Mouse (Mus musculus): ENCODE data around the gene Osbpl2.
"Not testable (repeated sequence)": the region's sequence is repeated elsewhere in the genome, so short reads cannot be mapped to it uniquely, and the experiment has no call there.

The Osbpl2 gene

DNA sequence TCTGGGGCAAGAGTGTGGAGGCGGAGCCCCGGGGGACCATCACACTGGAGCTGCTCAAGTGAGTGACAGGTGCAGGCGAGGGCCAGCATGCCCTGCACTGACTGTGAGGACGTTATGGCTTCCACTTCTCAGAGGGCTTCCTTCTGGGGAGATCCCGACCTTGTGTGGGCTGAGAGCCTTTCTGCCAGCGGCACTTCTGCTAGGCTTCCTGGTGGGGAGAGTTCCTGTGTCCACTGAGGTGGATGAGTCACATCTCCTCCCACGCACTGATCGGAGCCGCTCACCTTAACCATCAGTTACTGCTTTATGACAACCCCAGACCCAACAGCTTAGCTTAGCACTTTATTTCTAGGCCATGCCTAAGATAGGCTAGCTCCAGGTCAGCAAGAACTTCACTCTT lies 29.4 kb downstream of the Osbpl2 start:
- no peak for DNase-seq (ENCODE audit: low read depth in 1 of 2, low spot score in 2 of 2)

DNA sequence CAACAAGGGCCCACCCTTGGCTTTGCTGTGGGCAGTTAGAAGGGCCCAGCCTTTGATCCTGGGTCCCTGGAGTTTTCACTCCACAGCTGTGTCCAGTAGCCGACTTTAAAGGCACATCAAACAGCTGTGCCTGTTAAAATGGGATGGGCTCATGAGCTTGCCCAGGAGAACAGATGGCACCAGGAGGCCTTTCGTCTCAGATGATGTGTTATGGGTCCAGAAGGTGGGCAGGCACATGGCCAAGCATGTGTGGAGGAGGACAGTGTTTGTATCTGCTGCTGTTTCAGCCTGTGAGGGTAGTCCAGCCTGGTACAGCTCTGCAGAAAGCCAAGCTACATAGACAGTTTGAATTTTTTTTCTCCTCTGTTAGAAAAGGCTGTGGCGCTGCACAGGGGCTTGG lies 35.7 kb downstream of the Osbpl2 start:
- DNase-seq (ENCODE audit: low read depth in 1 of 2, low spot score in 2 of 2): no peak

DNA sequence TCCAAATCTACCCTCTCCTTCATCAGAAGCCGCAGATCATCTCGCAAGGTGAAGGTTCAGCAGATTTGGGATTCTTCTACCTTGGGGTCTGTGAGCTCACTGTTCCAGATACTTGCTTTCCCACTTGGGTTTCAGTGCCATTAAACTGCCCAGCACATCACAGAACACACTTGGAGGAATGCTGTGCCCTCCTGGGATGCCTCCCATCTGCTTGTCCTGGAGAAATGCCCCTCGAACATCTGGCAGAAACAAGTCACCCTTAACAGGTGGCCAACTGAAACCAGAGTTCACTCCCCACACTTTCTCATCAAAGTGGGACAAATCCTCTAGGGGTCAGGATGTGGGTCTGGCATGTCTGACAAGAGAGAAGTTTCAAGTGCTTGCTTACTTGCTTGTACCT lies 39.5 kb downstream of the Osbpl2 start:
- DNase-seq (ENCODE audit: low read depth in 1 of 2, low spot score in 2 of 2): no peak

GRCm38 (mm10) chr2:180165855-180166254 lies 46.7 kb downstream of the Osbpl2 start:
- DNase-seq (ENCODE audit: low read depth in 1 of 2, low spot score in 2 of 2): no peak

- DNase-seq (ENCODE audit: low read depth in 1 of 2, low spot score in 2 of 2): no peak
Observed at GRCm38 (mm10) chr2:180166869-180167268, 47.8 kb downstream of the Osbpl2 start.

GRCm38 (mm10) chr2:180170151-180170805 lies 51.2 kb downstream of the Osbpl2 start:
- DNase-seq (ENCODE audit: low read depth in 1 of 2, low spot score in 2 of 2): no peak

DNA sequence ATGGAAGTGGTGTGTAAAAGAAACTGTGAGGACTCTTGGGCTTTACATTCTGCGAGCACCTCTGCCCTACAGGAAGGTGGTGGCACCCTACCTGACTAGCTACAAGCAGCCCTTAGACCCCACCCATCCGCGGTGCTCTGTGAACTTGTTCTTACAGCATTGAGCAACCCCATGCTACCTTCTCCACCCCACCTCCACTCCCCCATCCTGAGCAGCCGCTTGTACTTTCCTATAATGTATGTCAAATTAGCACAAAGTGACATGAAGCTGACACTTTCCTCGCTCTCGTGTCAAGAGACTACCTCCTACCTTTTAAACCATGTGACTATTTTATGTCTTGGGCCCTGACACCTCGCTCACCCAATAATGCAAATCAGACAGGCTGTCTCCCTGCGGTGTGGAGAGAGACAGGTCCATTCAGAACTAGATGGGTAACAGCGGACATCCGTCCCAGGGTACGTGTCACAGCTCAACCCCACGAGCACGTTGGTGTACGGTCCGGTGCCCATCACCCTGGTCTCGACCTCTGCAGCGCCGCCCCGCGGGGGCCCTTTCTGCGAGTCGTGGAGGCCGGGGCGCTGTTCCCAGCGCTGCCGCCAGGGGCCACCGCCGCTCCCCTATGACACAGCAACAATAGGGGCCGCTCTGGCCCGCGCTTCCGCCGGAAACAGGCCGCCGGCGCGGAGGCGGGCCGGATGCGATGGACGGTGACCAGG lies 51.9 kb downstream of the Osbpl2 start, which contains the start of gene Adrm1:
Gene Adrm1, plus strand, starts transcription at position 680 of the 716 bp plus-strand sequence.
- DNase-seq (ENCODE audit: low read depth in 1 of 2, low spot score in 2 of 2): peak; percentile 94 to 96

DNA sequence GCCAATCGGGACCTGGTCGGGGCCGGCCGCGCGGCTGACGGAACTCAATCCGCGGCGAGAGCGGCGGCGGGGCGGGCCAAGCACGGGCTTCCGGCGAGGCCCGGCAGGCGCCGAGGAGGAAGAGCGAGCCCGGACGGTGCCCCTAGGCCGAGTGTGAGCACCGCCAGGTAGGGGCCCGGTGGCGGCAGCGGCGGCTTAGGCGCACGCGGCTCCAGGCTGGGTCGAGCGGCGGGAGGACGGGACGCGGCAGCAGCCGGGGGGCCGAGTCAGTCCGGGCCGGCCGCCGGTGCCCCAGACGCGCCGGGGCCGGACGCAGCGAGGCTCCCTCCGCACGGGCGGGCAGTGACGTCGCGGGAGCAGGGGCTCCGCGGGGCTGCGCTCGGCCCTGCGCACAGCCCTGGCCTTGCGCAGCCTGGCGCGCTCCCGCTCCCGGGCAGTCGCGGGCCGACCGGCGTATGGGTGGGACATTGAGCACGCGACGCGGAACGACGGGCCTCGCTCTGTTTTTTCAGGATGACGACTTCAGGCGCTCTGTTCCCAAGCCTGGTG lies 52.5 kb downstream of the Osbpl2 start:
- DNase-seq (ENCODE audit: low read depth in 1 of 2, low spot score in 2 of 2): peak in 1 of 2 experiments; percentile 2

- DNase-seq (ENCODE audit: low read depth in 1 of 2, low spot score in 2 of 2): no peak
Observed at GRCm38 (mm10) chr2:180172152-180172551, 53.0 kb downstream of the Osbpl2 start.

- DNase-seq (ENCODE audit: low read depth in 1 of 2, low spot score in 2 of 2): no peak
Observed at GRCm38 (mm10) chr2:180173163-180173562, 54.1 kb downstream of the Osbpl2 start.

- not testable (repeated sequence) for DNase-seq (ENCODE audit: low read depth in 1 of 2, low spot score in 2 of 2)
Observed at GRCm38 (mm10) chr2:180173711-180174110, 54.6 kb downstream of the Osbpl2 start.

GRCm38 (mm10) chr2:180174121-180174520 lies 55.0 kb downstream of the Osbpl2 start:
- DNase-seq (ENCODE audit: low read depth in 1 of 2, low spot score in 2 of 2): no peak

DNA sequence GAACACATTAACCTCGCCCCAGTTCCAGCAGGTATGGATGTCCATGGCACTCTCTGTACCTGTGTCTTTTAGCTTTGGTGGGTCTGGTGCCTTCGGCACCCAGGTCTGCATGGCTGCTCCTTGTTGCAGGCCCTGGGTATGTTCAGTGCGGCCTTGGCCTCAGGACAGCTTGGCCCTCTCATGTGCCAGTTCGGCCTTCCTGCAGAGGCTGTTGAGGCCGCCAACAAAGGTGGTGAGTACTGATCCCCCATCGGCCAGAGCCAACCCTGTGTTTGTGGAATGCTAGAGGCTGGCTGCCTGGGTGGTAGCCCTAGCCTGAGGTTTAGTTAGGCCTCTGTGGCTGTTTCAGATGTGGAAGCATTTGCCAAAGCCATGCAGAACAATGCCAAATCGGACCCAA lies 56.6 kb downstream of the Osbpl2 start:
- no peak for DNase-seq (ENCODE audit: low read depth in 1 of 2, low spot score in 2 of 2)

GRCm38 (mm10) chr2:180181542-180181941 lies 62.4 kb downstream of the Osbpl2 start:
- DNase-seq (ENCODE audit: low read depth in 1 of 2, low spot score in 2 of 2): no peak

- DNase-seq (ENCODE audit: low read depth in 1 of 2, low spot score in 2 of 2): no peak
Observed at GRCm38 (mm10) chr2:180184011-180184751, 65.1 kb downstream of the Osbpl2 start.

- no peak for DNase-seq (ENCODE audit: low read depth in 1 of 2, low spot score in 2 of 2)
Observed at GRCm38 (mm10) chr2:180184752-180185109, 65.6 kb downstream of the Osbpl2 start.

- no peak for DNase-seq (ENCODE audit: low read depth in 1 of 2, low spot score in 2 of 2)
Observed at GRCm38 (mm10) chr2:180185686-180186085, 66.6 kb downstream of the Osbpl2 start.

GRCm38 (mm10) chr2:180187362-180187761 lies 68.3 kb downstream of the Osbpl2 start:
- no peak for DNase-seq (ENCODE audit: low read depth in 1 of 2, low spot score in 2 of 2)

GRCm38 (mm10) chr2:180196610-180197322 lies 77.7 kb downstream of the Osbpl2 start:
- peak in 1 of 2 experiments; percentile 14 for DNase-seq (ENCODE audit: low read depth in 1 of 2, low spot score in 2 of 2)

GRCm38 (mm10) chr2:180197323-180198037 lies 78.4 kb downstream of the Osbpl2 start:
- no peak for DNase-seq (ENCODE audit: low read depth in 1 of 2, low spot score in 2 of 2)

All from monocyte, adult 2 months (primary cell).